Mouse (Mus musculus) lung, postnatal 0 days (tissue): ENCODE data around the gene Krt78.

Experiments used
- CTCF ChIP-seq: IDR thresholded peaks from 2 replicates; pipeline ENCODE4 v1.5.1; 2016; ENCODE audit warnings: antibody characterized with exemption, mild to moderate bottlenecking
- EP300 ChIP-seq: IDR thresholded peaks from 2 replicates; pipeline ENCODE4 v1.6.1; 2016; ENCODE audit warnings: antibody characterized with exemption, mild to moderate bottlenecking, control low read depth

GRCm38 (mm10) chr15:101966808-101967207 lies 12.7 kb upstream of the Krt78 start:
- TF ChIP-seq EP300 = no peak
- TF ChIP-seq CTCF = no peak
